Mouse (Mus musculus) kidney, adult 11 months (tissue): ENCODE measurements around the gene Mmp24.
"Not testable (repeated sequence)": the region's sequence is repeated elsewhere in the genome, so short reads cannot be mapped to it uniquely, and the experiment has no call there.

Experiments
- DNase-seq: peaks from one replicate; pipeline ENCODE4 v3.0.0; 2022

Gene Mmp24

GRCm38 (mm10) chr2:155774927-155775684, at the start of gene Mmp24:
TSS of gene Mmp24 (plus strand) at chr2:155775342.
- no peak for DNase-seq

- no peak for DNase-seq
Observed at GRCm38 (mm10) chr2:155726302-155726701, 48.8 kb upstream of the Mmp24 start.

GRCm38 (mm10) chr2:155727764-155728395, 47.3 kb upstream of the Mmp24 start:
- DNase-seq = no peak

- no peak for DNase-seq
Observed at GRCm38 (mm10) chr2:155728742-155729141, 46.4 kb upstream of the Mmp24 start.

GRCm38 (mm10) chr2:155729158-155729645, 45.9 kb upstream of the Mmp24 start, which contains the start of gene Edem2:
TSS of gene Edem2 (minus strand) at chr2:155729475.
- DNase-seq = peak; percentile 91

- DNase-seq = no peak
Observed at GRCm38 (mm10) chr2:155735080-155735479, 40.1 kb upstream of the Mmp24 start.

GRCm38 (mm10) chr2:155735766-155736165, 39.4 kb upstream of the Mmp24 start, which contains the start of gene Gm17581:
TSS of gene Gm17581 (minus strand) at chr2:155735866.
- DNase-seq = not testable (repeated sequence)

GRCm38 (mm10) chr2:155736936-155737335, 38.2 kb upstream of the Mmp24 start:
- DNase-seq = no peak

DNA sequence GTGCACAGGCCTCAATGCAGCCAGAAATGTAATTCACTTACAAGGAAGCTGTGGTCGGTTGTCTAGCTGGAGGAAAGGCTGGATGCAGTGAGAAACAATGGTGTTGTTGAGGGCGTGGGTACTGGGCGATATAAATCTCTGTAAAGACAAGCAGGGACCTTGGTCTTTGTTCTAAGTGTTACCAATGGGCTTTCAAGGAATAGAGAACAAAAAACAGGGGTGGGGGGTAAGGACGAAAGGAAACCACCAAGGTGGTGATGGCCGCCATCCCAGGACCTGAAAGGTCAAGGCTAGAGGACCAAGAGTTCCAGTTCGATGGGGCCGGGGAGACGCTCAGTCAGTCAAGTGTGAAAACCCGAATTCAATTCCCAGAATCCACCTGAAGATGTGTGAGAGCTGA, 37.3 kb upstream of the Mmp24 start:
- no peak for DNase-seq

GRCm38 (mm10) chr2:155742211-155742610, 32.9 kb upstream of the Mmp24 start:
- DNase-seq = no peak

DNA sequence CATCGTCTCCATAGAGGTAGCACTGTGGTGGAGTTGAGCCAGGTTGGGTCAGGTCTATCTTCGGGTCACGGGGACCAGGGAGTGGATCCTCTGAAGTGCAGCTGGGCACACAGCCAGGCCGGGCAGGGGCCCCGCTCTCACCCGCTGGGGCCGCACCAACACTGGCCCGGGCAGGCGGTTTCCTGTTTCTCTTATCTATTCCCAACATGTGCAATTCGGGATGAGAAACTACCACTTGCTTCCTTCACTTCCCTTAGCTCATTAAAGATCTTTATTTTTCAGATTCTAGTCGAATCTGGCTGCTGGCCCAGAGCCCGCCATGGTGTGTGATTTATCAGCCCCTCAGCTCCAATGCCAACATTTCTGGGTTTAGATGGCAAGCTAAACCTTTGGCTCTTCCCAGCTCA, 32.2 kb upstream of the Mmp24 start:
- DNase-seq = peak; percentile 74

DNA sequence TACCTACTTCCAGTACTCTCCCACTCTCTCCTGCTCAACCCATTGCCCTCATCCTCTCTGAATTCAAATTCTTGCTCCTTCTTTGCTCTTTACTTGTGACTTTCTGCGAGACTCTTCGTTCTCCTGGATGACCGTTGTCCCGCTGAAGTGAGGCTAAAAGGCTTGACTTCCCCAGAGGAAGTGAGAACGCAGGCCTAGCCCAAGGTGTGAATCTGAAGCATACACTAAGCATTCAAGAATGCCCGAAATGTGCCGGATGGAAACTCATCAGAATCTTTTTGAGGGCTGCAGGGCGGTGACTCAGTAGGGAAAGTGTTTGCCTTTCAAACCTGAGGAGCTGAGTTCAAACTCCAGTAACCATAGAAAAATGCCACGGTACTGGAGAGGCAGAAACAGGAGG, 31.8 kb upstream of the Mmp24 start:
- DNase-seq = no peak

DNA sequence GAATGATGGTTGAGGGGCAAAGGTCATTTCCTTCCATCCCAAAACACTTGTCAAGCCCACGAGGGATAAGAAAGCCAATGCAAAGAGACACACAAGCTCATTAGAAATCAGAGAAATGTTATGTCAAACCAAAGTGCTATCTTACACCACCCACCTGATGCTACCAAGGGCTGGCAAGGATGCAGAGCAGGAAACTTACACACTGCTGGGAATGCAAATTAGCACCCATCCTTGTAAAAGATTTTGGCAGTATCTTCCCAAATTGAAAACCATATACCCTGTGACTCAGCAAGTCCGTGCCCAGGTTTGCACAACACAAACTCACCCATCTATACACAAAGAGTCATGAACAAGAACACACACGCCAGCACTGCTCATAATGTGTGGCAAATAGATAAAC, 29.7 kb upstream of the Mmp24 start:
- DNase-seq = no peak

DNA sequence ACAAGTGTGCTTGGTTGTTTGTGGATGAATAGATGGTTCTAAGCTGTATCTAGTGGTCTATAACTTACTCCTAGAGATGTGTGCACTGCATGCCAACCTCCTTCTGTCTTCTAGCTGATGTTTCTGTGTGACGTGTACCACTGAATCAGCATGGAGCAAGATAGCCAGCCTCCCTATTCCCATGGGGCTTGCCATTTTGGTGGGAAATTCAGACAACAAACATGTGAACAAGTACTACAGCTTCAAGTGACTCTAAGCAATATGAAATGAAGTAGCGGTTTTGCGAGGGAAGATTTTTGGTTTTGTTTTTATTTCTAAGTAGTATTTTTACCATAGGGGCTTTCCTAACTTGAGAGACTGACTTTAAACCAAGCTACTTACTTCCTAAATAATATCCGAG, 25.7 kb upstream of the Mmp24 start:
- no peak for DNase-seq

DNA sequence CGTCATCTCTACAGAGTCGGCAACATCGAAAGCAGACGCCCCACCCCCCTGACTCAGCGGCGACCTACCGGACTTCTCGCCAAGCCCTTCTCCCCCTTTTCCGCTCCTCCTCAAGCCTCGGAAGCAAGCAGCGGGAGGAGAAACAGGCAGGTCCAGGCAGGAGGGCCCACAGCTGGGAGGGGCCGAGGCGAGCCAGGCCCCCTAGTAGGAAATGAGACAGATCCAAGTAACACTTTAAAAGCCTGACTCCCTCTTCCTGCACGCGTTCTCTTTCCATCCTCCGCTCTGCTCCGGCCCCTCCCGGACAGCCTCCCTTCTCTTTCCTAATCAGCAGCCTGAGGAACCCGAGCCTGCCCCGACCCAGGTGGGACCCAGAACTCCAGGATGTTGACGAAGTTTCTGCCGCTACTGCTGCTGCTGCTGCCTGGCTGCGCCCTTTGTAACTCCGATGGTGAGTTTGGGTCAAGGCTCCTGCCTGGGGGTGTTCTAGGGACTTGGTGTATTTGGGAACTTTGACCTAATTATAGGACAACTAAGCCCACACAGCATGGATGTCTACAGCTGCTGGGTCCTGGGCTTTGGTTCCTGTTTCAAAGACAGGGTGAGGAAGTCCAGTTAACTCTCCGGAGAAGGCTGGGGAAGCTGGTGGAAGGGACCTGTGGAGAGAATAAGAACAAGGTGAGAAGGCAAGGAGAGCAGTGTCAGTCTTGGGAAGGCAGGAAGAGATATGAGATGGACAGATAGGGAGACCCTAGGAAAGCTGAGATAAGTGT, 23.9 kb upstream of the Mmp24 start, which contains the start of gene Procr:
Gene Procr (plus strand): TSS at position 104 of the 773 bp plus-strand sequence.
- DNase-seq = peak; percentile 49

- DNase-seq = no peak
Observed at GRCm38 (mm10) chr2:155755746-155756145, 19.4 kb upstream of the Mmp24 start.

DNA sequence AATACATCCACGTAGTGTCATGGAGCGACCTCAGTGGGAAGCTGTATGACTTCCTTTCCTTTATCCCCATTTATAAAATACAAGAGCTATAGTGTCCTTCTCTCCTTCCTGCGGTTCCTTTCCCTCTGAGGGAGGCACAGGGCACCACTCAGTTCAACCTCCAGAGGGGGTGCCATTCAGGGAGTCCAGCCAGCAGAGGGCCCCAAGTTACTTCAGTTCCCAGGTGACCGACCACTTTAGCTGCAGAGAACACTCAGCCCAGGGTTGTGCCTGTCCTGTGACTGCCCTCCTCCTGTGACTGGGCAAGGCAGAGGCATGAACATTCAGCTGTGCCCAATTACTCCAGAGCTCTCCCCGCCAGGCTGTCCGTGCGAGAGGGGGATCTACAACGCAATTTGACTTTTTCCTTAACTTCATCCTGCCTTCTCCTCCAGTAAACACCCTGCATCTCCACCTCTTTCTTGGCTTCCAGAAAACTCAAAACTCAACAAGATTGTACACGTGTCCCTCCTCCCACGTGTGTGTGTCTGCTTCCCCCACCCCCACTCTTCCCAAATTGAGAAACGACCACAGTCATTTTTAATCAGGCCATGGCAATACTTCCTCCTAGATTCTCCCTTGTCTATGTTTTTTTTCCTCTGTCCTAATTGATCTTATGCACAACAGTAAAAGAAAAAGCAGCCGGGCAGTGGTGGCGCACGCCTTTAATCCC, 18.1 kb upstream of the Mmp24 start:
- no peak for DNase-seq

- DNase-seq = no peak
Observed at GRCm38 (mm10) chr2:155764679-155765418, 10.3 kb upstream of the Mmp24 start.

DNA sequence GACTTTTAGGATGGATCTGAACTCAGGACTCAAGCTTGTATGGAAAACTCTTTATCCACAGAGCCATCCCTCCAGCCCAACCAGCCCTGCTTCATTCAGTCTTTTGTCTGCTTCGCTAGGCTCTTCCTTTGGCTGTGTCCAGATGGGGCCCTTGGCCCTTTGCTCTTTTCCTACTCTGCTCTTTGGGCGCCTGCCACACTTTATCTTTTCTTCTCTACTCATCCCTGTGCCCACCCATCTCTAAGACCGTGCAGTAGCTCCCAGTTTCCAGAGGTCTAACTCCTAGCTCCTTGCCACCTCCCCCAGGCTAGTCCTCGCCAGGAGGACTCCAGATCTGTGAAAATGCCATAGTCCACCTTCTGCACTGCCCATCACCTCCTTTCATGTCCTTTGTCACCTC, 1.5 kb upstream of the Mmp24 start:
- no peak for DNase-seq

DNA sequence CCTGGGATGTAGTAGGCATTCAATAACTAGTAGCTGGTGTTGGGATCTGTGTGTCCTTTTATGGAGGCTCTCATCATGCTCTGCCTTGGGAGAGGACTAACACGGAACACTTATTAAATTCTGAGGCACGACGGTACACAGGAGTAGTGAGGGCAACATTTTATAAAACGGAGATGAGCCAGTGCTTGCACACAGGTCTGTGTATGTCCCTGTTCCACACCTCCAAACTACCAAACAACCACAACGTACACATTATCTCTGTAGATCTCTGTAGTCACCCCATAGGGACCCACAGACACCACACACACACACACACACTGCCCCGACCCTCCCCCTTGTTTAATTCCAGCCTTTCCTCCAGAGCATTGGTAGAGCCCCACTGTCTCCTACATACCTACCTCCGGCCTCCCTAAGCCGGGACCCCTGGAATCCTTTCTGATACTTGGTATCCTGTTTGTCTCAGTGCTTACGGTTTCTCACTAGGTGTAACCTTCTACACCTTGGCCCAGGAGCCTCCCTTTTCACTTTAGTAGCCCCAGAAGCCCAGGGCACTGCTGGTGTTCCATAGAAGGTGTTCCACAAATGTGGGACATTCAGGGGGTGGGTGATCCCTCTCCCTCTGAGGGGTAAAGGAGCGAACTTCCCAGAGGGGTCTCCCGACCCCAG, 748 bp upstream of the Mmp24 start:
- DNase-seq = no peak

DNA sequence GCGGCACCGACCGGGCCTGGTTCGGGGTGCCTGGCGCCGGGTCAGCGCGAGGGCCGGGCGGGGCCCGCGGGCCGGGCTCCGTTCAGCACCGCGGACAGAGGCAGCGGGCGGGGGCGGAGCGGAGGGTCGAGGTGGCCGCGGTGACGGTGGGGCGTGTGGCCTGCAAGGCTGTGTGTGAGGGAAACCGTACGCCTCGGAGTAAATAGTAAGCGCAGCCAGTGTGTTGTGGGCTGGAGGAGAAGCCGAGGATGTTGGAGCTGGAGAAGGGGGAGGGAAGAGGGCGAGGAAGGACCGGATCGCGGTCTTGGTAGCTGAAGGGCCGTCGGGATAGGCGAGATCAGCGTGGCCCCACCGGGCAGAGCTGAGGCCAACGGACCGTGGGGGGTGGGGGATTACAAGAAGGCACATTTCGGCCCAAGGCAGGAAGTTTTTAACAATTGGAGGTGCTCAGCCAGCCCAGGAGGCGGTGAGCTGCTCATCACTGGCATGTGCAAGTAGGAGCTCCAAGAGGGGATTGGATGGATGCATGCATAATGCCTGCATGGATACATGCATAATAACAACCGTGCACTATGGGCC, 632 bp downstream of the Mmp24 start:
- peak; percentile 22 for DNase-seq
